Mouse (Mus musculus): ENCODE results near the gene Hist1h1a.
"Not testable (repeated sequence)": the region's sequence is repeated elsewhere in the genome, so short reads cannot be mapped to it uniquely, and the experiment has no call there.

Gene Hist1h1a

DNA sequence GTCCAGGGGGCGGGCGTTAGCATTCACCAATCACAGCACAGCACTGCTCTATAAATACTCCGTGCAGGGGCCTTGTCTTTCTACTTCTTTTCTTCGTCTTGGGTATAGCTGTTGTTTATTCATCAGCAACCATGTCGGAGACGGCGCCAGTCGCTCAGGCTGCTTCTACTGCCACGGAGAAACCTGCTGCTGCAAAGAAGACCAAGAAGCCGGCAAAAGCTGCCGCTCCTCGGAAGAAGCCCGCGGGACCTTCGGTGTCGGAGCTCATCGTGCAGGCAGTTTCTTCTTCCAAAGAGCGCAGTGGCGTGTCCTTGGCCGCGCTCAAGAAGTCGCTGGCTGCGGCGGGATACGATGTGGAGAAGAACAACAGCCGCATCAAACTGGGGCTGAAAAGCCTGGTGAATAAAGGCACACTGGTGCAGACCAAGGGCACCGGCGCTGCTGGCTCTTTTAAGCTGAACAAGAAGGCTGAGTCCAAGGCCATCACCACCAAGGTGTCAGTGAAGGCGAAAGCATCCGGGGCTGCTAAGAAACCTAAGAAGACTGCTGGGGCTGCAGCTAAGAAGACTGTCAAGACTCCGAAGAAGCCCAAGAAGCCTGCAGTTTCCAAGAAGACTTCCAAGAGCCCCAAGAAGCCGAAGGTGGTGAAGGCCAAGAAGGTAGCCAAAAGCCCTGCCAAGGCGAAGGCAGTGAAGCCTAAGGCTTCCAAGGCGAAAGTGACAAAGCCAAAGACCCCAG, at the start of gene Hist1h1a:
Gene Hist1h1a, plus strand, starts transcription at position 81 of the 738 bp plus-strand sequence.
- DNase-seq (ENCODE audit: low read depth, low spot score): no peak

DNA sequence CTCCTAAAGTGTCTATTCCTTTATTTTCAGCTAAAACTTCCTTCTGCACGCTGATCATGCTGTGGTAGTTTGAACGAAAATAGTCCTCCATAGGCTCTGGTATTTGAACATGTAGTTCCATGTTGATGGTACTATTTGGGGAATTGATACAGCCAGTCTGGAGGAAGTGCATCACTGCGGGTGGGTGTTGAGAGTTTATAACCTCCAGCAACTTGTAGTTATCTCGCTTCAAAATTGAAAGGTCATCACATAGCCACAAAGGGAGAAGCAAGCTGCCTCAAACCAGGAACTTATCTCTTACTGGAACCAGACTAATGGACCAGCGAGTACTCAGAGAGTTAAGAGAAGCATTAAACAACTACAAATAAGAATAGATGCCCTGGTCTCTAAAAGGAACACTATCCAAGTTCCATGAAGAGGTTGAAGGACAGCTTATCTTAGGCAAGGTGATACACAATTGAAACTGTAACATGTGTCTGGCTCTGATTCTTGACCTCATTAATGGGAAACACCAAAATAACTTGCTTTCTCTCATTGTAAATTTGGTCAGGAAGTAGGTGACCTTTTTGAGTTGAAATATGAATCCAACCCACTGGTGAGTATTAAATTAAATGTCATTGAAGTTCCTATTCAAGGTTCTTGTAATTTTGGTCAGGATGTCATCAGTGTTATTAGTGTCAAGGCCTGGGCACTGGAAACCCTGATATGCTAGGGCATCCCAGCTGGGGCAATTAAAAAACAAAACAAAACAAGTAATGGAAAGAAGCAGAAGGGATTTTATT, 47.0 kb upstream of the Hist1h1a start:
- DNase-seq (ENCODE audit: low read depth, low spot score): no peak

DNA sequence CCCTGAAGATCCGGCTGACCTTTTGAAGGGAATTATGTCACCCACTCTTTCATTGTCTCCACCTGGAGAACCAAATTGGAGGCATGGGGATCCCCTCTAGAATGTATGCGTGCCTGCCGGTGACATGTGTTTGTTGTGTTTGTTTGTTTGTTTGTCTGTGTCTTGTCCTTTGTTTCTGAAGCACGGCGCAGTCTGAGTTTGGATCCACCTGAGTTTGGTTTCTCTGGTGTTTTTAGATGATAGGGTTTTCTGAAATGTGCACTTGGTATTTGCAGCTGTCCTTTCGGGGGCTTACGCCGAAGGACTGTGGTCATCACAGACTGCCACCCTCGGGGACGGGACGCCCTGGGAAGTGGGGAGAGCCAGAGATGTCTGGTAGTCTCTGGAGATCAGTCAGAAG, 46.3 kb upstream of the Hist1h1a start:
- no peak for DNase-seq (ENCODE audit: low read depth, low spot score)

DNA sequence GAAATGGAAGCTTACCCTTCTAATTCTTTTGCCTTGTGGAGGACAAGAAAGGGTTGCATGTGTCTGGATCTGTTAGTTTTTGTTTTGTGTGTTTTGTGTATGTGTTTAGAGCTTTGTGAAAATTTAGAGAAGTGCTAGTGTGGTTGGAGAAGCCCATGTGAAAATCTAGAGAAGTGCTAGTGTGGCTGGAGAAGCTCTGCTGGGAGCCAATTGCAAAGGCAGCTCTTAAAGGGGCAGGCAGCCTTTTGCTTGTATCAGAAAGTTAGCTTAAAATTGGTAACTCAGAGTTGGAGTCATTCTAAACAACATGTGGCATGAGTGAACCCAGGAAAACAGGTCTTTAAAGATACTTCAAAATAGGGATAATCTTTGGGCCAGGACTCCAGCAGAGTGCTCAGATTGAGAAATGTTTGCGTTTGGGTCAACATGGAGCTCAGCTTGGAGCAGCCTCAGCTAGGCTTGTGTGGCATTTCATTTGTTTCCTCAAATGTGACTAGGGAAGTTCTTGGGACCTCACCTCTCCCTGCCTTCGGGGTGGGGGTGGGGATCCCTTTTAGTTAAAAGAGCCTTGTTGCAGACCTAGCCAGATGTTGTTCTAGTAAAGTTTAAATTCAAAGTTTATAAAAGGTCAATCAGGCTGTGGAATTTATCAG, 45.7 kb upstream of the Hist1h1a start:
- DNase-seq (ENCODE audit: low read depth, low spot score): not testable (repeated sequence)

DNA sequence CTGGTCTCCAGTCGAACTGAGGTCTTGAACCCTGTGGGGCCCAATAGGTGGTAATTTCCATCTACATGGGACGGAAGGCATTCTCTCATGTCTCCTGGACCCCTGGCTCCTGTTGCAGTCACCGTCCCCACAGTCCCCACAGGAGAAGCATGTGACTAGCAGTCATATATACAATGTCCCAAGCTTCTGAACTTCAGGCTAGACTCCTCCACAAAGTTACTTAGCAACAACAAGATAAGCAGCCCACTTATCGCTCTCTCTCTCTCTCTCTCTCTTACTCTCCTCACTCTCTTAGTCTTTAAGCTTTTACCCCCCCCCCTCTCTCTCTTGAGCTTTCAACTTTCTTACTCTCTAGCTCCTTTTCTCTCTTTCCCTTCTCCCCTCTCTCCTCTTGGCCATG, 39.2 kb upstream of the Hist1h1a start:
- DNase-seq (ENCODE audit: low read depth, low spot score): no peak

DNA sequence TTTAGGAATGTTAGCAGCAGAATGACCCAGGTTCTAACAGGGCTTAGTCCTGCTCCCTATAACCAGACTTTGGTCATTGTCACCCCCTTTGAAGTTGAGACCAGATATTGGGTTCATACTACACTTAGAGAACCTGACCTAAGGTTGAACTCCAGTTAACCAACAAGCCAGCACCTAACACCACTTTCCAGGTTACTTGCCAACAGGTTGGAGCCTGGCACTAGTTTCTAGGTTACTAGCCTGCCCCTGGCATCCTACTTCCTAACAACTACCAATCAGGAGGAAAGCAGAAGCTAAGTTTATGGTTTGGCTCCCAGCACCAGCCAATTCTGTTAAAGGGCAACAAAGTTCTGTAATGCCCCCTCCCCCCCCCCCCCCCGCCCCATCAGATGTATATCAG, 38.3 kb upstream of the Hist1h1a start:
- DNase-seq (ENCODE audit: low read depth, low spot score): no peak

DNA sequence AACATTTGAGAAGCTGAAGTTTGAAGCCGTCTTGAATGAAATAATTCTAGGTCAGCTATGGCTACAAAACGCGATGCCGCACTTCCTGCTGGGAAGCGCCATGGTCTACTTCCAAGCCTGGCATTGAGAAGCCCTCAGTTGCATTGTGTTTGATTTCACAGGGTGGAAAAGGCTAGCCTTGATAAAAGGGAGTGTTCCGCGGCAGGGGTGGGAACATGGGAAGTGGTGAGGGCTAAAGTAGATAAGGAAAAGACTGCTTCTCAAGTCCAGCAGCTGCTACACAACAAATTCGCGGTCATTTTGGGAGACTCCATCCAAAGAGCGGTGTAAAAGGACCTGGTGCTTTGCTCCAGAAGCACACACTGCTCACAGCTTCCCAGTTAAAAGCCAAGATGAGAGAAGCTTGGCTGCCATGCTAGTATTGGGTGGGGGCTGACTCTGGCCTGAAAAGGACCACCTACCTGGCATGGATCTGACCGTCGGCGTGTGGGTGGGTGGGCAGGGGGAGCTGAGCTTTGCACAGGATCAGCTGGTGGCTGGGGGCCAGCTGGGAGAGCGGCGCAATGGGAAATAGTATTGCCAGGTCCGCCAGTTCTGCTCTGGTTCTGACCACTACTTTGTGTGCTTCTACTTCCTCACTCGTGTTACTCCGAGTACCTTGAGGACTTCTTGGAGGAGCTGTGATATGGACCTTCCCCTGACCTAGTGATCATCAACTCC, 34.8 kb upstream of the Hist1h1a start:
- no peak for DNase-seq (ENCODE audit: low read depth, low spot score)

DNA sequence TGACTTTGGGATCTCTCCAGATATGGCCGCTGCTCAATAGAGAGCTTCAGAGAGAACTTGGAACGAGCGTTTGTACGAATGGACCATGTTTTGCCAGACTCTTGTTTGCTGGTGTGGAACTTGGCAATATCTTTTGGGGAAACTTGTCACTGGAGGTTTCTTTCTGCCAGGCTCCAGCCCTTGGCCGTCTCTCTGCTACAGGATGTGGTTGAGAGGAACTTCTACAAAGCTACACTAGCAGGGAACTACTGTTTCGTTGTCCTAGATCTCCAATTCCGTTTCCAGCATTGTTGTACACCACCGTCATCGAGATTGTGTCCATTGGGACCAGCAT, 34.3 kb upstream of the Hist1h1a start:
- no peak for DNase-seq (ENCODE audit: low read depth, low spot score)

DNA sequence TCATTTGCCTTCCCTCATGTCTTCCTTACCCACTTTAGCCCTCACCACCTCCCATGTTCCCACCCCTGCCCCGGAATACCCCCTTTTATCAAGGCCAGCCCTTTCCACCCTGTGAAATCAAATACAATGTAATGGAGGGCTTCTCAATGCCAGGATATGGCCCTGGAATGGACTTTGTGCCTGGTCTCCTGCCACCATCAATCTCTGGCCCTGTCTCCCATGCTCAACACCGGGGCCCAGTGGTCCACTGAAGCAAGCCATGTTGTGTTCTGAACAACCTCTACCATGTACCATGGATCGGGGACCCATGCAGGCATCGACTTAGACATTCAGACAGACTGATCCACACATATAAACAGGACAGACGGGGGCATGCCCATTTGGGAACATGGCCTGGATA, 33.8 kb upstream of the Hist1h1a start:
- no peak for DNase-seq (ENCODE audit: low read depth, low spot score)

DNA sequence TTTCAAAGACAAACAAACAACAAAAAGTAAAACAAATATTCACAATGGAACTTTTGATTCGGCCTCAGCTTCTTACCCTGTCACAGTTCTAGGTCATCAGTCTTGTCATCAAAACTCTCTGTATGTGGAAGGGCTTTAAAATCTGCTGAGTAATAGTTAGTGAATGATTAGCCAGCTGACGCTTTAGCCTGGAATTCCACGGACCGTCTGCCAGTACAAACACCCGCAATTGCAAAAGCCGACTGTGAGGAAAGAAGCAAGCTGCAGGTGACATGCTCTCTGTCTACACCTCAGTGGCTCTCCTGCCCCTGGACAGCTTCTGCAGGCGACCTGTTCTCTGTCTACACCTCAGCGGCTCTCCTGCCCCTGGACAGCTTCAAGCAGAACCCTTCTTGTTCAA, 33.0 kb upstream of the Hist1h1a start:
- no peak for DNase-seq (ENCODE audit: low read depth, low spot score)

DNA sequence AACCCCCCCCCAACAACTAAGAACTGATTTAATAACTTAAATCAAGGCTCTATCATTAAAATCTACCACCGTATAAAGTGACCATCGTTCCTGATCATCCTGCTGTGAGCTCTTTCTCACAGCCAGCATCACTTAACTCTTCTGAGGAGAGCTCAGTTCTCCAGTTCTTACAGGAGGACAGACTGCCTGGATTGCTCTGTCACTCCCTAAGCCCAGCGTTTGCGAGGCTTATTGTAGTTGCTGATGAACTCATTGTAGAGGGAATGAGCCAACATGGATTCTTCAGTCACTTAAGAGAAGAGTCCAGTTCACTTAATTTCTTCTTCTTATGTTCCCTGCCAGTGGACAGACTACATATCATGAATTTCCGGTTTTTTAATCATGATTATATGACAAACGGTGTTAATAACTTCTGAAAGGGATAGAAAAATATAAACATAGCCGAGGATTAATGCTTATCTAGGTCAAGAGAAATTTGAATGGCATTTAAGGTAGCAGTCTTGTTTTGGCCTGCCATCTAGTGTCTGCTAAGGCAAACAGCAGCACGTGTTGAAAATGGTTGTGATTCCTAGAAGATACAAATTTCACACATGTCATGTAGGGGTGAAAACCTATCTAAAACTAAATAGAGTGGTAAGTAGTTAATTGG, 31.2 kb upstream of the Hist1h1a start:
- no peak for DNase-seq (ENCODE audit: low read depth, low spot score)

DNA sequence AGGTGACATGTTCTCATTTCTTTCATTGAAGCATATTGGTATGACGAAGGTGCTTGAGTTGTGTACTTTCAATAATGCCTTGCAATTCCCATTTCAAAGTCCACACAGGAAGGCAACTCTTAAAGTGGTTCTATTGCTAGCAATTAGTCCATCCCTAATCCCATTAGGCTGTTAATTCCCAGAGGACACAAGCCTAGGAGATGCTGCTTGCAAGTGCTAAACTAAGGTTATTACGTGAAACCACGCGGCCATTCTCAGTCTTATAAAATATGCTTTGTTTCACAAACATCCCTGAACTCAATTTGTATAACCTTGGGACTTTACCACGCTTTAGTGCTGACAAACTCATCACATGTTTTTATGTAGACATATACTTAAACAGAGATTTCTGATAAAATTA, 26.4 kb upstream of the Hist1h1a start:
- no peak for DNase-seq (ENCODE audit: low read depth, low spot score)

DNA sequence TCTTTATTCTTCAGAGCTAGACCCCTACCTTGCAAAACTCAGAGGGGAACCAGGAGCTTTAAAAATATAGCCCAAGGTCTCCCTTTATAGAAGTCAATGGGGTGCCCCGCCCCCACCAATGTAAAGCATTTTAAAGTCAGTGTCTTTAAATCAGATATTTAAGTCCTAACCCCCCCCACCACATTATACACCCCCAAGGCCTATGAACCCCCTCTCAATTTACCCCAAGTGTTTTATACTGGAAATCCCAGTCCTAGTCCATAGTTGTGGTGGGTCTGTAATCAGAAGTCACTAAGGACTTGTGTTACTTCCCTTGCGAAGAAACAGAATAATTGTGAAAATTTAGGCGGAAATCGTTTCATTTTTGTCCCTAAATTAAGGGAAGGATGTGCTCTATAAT, 25.4 kb upstream of the Hist1h1a start:
- no peak for DNase-seq (ENCODE audit: low read depth, low spot score)

DNA sequence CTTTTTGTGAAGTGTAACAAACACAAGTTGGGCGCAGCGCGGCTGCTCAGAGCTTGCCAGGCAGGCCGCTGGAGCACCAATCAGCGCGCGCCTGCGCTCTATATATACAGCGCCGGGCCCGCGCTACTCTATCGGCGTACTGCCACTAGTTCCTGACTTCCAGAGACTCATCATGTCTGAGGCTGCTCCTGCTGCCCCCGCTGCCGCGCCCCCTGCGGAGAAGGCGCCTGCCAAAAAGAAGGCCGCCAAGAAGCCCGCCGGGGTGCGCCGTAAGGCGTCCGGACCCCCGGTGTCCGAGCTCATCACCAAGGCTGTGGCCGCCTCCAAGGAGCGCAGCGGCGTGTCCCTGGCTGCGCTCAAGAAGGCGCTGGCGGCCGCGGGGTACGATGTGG, 24.8 kb upstream of the Hist1h1a start, which contains the start of gene Hist1h1c:
Gene Hist1h1c, plus strand, starts transcription at position 132 of the 392 bp plus-strand sequence.
- no peak for DNase-seq (ENCODE audit: low read depth, low spot score)

DNA sequence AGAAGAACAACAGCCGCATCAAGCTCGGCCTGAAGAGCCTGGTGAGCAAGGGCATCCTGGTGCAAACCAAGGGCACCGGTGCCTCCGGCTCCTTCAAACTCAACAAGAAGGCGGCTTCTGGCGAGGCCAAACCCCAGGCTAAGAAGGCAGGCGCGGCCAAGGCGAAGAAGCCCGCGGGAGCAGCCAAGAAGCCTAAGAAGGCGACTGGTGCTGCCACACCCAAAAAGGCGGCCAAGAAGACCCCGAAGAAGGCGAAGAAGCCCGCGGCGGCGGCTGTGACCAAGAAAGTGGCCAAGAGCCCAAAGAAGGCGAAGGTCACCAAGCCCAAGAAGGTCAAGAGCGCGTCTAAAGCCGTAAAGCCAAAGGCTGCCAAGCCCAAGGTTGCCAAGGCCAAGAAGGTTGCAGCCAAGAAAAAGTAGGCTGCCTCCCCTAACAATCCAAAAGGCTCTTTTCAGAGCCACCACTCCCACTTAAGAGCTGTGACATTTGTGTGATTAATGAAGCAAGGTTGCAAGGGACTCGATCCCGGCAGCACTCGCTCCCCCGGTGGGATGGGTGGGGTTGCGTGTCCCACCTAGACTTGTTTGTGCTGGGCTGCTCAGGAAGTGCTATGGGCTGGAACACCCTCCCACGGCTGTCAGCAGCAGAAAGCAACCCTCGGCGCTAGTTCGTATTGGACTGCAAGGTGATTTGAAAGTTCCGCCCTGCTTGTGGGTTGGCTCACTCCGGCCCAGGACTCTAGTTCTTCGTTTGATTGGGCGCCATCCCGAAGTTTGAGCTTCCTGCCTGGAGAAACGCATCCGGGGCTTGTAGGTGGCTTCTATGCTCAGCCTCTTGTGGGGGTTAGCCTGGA, 24.2 kb upstream of the Hist1h1a start:
- no peak for DNase-seq (ENCODE audit: low read depth, low spot score)

DNA sequence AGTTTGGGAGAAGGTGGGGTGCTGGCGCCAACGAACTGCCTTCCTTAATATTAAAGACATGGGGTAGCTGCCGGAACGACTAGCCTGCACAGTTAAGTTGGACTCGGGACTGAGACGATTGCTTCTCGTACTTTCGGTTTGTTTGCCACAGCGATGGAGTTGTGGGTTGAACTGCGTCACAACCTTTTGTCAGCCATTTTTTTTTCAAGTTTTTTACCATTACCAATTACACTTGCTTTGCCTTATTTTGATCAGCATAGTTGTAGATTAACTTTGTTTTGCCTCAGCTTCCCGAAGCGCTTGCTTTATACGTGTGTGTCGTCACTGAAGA, 23.6 kb upstream of the Hist1h1a start:
- DNase-seq (ENCODE audit: low read depth, low spot score): no peak

DNA sequence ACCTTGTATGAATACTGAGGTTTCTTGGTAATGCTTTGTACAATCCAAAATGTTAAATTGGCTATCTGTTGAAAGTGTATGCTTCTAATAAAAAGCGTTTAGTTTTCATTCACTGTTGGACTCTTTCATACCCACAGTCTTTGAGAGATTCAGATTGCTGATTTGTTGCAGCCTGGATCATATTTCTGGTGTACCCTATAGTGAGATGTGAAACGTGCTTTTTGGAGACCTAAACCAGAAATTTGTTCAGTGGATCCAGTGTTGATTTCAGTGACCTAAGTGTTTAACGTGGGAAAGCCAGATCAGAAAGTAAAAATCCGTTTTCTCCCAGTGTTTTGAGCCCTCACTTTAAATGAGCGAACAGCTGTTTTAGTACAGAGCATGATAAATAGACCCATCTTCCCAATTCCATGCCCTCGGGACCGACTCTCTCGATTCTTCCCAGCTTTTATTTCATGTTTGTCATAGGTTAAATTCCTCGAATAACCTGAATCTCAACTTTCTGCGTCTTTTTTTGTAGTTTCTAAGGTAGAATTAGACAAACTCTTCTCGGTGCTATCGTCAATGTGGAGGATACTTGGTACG, 23.1 kb upstream of the Hist1h1a start:
- DNase-seq (ENCODE audit: low read depth, low spot score): no peak

DNA sequence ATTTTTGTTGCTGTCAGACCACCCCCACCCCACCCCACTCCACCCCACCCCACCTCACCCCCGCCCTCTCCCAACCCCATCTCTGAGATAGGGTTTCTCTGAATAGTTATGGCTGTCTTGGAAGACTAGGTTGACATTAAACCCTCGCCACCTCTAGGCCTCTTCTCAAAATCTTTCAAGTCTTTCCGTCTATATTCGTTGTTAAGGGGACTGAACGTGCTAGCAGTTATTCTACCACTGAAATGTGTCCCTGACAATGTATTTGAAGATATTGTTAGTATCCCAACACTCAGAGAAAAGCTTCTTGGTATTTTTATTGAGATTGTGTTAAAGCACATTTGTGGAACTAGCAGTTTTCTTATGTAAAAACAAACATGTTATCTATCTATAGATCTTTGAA, 22.6 kb upstream of the Hist1h1a start:
- DNase-seq (ENCODE audit: low read depth, low spot score): no peak

DNA sequence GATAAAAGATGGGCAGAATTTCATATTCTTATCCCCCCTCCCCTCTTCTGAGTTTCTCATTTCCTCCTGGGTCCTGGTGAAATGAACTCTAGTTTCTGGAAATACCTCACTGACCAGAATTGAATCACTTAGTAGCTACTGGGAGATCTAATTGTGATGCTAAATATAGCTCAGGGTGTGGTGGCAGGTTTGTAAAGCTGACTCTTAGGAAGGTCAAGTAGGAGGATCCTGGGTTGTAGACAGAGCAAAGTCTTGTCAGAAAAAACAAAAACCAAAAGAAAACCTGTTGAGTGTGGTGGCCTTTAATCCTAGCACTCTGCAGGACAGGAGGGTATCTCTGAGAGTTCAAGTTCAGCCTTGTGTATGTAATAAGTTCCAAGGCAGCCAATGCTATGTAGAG, 21.5 kb upstream of the Hist1h1a start:
- no peak for DNase-seq (ENCODE audit: low read depth, low spot score)

DNA sequence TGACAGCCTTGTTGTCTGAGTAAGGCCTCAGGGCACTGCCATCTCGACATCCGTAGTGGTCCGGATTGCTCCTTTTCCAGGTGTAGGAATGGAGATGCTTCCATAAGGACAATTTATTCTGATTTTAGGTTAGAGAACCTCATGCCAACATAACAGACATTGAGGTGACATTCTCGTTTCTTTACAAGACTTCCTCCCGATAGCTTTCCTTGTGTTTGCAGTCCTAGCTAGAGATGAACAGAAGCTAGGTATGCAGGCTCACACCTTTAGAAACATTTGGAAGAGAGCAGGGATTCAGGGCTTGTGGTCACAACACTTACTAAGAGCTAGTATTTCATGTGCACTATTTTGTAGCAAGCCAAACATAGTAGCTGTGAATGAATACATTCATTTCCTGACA, 20.3 kb upstream of the Hist1h1a start:
- no peak for DNase-seq (ENCODE audit: low read depth, low spot score)
